Mouse (Mus musculus) heart, adult 9 months (tissue): Measurements from ENCODE around the gene Hoxd11.

Source experiments
- DNase-seq, 2 experiments: peaks; one replicate each; pipeline ENCODE4 v3.0.0; 2022; ENCODE audit warnings: low spot score in 2 of 2

Gene Hoxd11

GRCm38 (mm10) chr2:74709465-74710419 lies 30.4 kb downstream of the Hoxd11 start:
- DNase-seq: no peak

GRCm38 (mm10) chr2:74710929-74711543 lies 31.7 kb downstream of the Hoxd11 start:
- DNase-seq: no peak

DNA sequence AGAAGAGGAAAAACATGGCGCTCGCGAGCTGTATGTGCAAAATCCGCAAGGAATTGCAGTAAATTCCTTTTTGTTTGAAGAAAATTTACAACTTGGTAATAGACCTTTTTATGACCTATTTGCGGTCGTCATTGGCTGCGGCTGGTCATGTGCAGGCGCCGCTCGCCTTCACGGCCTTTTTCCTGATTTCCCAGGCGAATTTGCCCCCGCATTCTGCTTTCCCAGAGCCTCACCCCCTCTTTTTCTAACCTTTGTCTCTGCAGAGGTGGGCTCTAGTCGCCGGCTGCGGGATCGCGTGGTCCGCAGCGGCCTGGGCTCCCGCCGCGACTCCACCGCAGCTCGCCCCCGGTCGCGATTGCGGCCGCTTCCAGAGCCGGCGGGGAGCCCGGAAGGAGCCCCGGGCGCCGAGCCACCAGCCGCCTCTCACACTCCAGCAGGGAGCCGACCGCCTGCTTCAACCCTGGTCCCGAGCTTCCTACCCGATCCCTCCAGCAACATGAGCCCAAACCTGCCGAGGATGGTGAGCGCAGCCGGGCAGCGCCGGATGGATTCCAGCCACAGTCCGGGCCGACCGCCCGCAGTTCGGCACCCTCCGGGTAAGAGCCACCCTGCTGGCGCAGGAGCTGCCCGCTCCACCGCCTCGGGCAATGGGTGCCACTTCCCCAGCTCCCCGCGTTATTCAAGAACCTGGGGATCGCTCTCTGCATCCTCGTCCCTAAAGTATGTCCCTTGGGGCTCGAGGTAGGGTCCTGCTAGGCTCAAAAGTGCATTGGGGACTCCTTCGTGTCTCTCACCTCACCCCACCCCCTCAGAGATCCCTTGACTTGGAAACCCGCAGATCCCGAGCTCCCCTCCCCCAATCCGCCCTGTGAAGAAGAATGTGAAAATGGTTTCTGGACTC lies 32.6 kb downstream of the Hoxd11 start, which contains the start of the genes Hoxd3 and Hoxd4:
Gene Hoxd3, plus strand, starts transcription at position 207 of the 901 bp plus-strand sequence.
Gene Hoxd4, plus strand, starts transcription at position 209 of the 901 bp plus-strand sequence.
- DNase-seq: no peak

GRCm38 (mm10) chr2:74713239-74714150 lies 34.1 kb downstream of the Hoxd11 start:
- no peak for DNase-seq

DNA sequence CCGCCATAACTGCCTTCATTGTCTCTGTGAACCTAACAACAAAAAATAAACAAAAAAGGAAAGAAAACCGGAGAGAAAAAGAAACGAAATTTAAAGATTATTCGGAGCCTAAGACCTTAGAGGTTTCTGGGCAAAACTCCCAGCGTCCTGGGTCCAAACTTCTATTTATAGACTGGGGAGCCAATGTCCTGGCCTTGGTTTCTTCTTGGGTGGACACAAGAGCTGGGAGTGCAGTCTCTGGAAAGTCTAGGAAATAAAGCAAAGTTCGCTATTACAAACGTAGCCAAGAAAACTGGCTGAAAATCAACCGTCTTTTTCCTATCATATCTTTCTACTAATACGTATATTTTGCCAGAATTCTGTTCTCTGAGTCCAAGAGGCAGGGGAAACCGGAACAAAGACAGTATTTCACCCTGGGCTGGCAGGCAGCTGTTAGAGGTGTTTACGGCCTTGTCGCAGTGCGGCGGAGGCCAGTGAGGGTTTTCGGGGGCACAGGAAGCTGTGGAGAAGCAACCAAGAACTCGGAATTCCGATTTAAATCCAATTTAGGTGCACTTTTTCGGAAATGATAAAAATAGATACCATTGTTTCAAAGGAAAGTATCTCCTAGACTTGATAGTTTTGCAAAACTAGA lies 34.9 kb downstream of the Hoxd11 start:
- DNase-seq: no peak

GRCm38 (mm10) chr2:74714881-74715280 lies 35.5 kb downstream of the Hoxd11 start:
- DNase-seq: no peak

DNA sequence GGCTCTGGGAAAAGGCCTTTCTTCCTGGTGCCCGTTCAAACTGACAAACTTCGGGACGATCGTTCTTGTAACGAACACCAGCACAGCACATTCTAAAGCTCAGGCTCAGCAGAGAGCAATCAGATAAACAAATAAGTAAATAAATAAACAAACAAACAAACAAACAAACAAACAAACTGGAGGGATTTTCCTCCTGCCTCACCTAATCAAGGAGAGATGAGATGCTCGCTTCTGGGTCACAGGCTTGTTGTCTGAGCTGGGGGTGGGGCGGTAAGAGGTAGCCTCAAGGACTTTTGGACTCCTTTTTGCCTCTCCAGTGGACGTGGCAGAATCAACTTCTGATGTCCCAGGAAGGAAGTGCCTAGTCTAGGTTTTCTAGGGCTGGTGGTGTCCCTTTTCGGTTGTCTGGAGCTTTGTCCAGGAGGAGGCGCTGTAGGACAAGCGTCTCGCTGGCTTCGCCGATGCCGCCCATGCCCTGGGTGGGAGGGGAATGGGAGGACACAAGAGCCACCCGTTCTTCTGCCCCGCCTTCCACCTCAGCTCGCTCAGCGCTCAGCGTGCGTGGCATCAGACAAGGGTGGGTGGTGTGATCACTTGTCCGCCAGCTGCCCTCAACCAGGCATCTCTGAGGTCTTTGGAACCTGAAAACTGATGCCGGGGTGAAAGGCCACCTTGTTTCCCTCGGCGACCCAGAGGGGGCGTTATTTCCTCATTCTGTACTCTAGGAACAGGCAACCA lies 36.3 kb downstream of the Hoxd11 start:
- peak; percentile 66 to 74 for DNase-seq

- no peak for DNase-seq
Observed at GRCm38 (mm10) chr2:74720384-74720783, 41.0 kb downstream of the Hoxd11 start.

- DNase-seq: no peak
Observed at GRCm38 (mm10) chr2:74720955-74721491, 41.7 kb downstream of the Hoxd11 start.

DNA sequence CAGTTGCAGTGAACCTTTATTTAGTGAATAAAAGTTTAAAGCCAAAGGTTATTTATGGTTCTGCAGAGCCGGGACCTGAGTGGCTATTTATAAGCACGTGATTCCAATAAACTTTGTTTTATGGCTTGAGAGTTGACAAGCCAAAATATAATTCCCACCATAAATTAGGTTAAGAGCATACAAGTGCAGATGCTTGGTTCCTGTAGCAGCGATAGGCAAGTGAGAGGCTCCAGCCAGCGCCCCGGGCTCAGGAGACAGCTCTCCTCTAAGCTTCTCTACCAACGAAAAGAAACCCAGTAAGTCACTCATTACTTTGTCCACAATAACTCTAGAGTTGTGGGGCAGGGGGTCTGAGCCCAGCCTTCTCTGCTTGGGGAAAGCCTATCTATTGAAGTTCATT lies 42.5 kb downstream of the Hoxd11 start:
- DNase-seq: no peak

- DNase-seq: no peak
Observed at GRCm38 (mm10) chr2:74722949-74723348, 43.6 kb downstream of the Hoxd11 start.

GRCm38 (mm10) chr2:74724244-74725015 lies 45.1 kb downstream of the Hoxd11 start:
- DNase-seq: no peak

- DNase-seq: no peak
Observed at GRCm38 (mm10) chr2:74725171-74725570, 45.8 kb downstream of the Hoxd11 start.

GRCm38 (mm10) chr2:74726551-74726950 lies 47.2 kb downstream of the Hoxd11 start, which contains the start of gene Gm28230:
TSS of gene Gm28230 (plus strand) at chr2:74726728.
- DNase-seq: no peak

- no peak for DNase-seq
Observed at GRCm38 (mm10) chr2:74726973-74727639, 47.7 kb downstream of the Hoxd11 start.

- no peak for DNase-seq
Observed at GRCm38 (mm10) chr2:74727640-74728302, 48.4 kb downstream of the Hoxd11 start.

- DNase-seq: no peak
Observed at GRCm38 (mm10) chr2:74728303-74728680, 48.9 kb downstream of the Hoxd11 start.
